Mouse (Mus musculus): ENCODE results near the gene Ccdc36.

Gene Ccdc36

GRCm38 (mm10) chr9:108428384-108428783, at the start of gene Ccdc36:
Gene Ccdc36 (minus strand): TSS chr9:108428484.
- DNase-seq (ENCODE audit: extremely low spot score) = no peak

GRCm38 (mm10) chr9:108474528-108474927, 46.2 kb upstream of the Ccdc36 start:
- no peak for DNase-seq (ENCODE audit: extremely low spot score)

GRCm38 (mm10) chr9:108469845-108470244, 41.6 kb upstream of the Ccdc36 start:
- no peak for DNase-seq (ENCODE audit: extremely low spot score)

- no peak for DNase-seq (ENCODE audit: extremely low spot score)
These were observed 41.1 kb upstream of the Ccdc36 start for GRCm38 (mm10) chr9:108469430-108469829.

- no peak for DNase-seq (ENCODE audit: extremely low spot score)
These were observed 37.9 kb upstream of the Ccdc36 start for GRCm38 (mm10) chr9:108466219-108466618.

GRCm38 (mm10) chr9:108463713-108464112, 35.4 kb upstream of the Ccdc36 start:
- no peak for DNase-seq (ENCODE audit: extremely low spot score)

GRCm38 (mm10) chr9:108462192-108462591, 33.9 kb upstream of the Ccdc36 start:
- DNase-seq (ENCODE audit: extremely low spot score) = no peak

- no peak for DNase-seq (ENCODE audit: extremely low spot score)
These were observed 33.4 kb upstream of the Ccdc36 start for GRCm38 (mm10) chr9:108461675-108462074.

- DNase-seq (ENCODE audit: extremely low spot score) = no peak
These were observed 32.9 kb upstream of the Ccdc36 start, which contains the start of gene Klhdc8b for GRCm38 (mm10) chr9:108461181-108461631. Gene Klhdc8b (minus strand): TSS chr9:108461581.

- DNase-seq (ENCODE audit: extremely low spot score) = peak; percentile 88
These were observed 32.3 kb upstream of the Ccdc36 start, which contains the start of gene Ccdc71 for GRCm38 (mm10) chr9:108460319-108461178. Gene Ccdc71 (plus strand): TSS chr9:108460527.

- DNase-seq (ENCODE audit: extremely low spot score) = no peak
These were observed 31.6 kb upstream of the Ccdc36 start for GRCm38 (mm10) chr9:108459939-108460318.

- DNase-seq (ENCODE audit: extremely low spot score) = no peak
These were observed 28.7 kb upstream of the Ccdc36 start for GRCm38 (mm10) chr9:108456953-108457352.

- DNase-seq (ENCODE audit: extremely low spot score) = no peak
These were observed 27.7 kb upstream of the Ccdc36 start for GRCm38 (mm10) chr9:108455747-108456571.

- no peak for DNase-seq (ENCODE audit: extremely low spot score)
These were observed 26.1 kb upstream of the Ccdc36 start for GRCm38 (mm10) chr9:108454429-108454828.

GRCm38 (mm10) chr9:108453458-108453857, 25.2 kb upstream of the Ccdc36 start:
- DNase-seq (ENCODE audit: extremely low spot score) = no peak

GRCm38 (mm10) chr9:108452911-108453310, 24.6 kb upstream of the Ccdc36 start:
- no peak for DNase-seq (ENCODE audit: extremely low spot score)

- peak; percentile 90 for DNase-seq (ENCODE audit: extremely low spot score)
These were observed 24.1 kb upstream of the Ccdc36 start for GRCm38 (mm10) chr9:108452291-108452906.

- no peak for DNase-seq (ENCODE audit: extremely low spot score)
These were observed 23.4 kb upstream of the Ccdc36 start for GRCm38 (mm10) chr9:108451519-108452160.

GRCm38 (mm10) chr9:108451170-108451493, 22.8 kb upstream of the Ccdc36 start:
- no peak for DNase-seq (ENCODE audit: extremely low spot score)

GRCm38 (mm10) chr9:108450292-108451169, 22.2 kb upstream of the Ccdc36 start:
- DNase-seq (ENCODE audit: extremely low spot score) = no peak

- peak; percentile 66 for DNase-seq (ENCODE audit: extremely low spot score)
These were observed 21.6 kb upstream of the Ccdc36 start for GRCm38 (mm10) chr9:108449860-108450259.

Data from embryo, embryonic 9.5 days (tissue).